Mouse (Mus musculus) right cerebral cortex, postnatal 36 days (tissue): ENCODE results near the gene Farsa.
A peak's percentile ranks its signal among the peaks of the same experiment; 100 is the strongest.
"Not testable (repeated sequence)": the region's sequence is repeated elsewhere in the genome, so short reads cannot be mapped to it uniquely, and the experiment has no call there.

Experiments used
- DNase-seq, 2 experiments: peaks; one replicate each; pipeline ENCODE4 v3.0.0; 2022; ENCODE audit warnings: low spot score in 2 of 2, mixed read lengths in 1 of 2

Gene Farsa

DNA sequence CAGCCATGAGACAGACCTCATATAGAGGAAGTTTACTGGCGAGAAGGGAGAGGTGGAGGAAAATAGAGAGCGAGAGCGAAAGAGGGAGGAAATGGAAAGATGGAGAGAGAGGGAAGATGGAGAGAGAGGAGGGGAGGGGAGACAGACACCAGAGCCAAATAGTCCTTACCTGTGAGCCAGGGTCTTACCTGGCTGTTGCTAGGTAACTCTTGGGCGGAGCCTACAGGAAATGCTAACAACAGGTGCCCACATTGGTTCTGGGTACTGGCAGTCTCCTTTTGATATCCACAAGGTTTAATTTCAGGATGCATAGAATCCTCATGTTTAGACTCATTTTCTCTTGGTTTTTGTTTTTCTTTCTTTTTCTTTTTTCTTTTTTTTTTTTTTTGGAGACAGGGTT is 16.2 kb downstream of the Farsa start:
- no peak for DNase-seq

DNA sequence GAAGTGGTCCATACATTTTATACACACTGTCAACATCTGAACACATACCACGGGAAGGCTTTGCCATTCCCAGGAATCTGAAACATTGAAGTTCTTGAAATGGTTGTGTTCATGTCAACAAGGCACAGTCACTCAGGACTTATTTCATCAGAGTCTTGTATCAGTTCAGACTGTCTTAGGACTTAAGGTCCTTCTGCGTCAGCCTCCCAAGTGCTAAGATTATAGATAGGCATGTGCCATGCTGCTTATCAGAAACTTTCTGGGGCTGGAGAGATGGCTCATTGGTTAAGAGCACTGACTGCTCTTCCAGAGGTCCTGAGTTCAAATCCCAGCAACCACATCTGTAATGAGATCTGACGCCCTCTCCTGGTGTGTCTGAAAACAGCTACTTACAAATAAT is 17.6 kb downstream of the Farsa start:
- DNase-seq: no peak

DNA sequence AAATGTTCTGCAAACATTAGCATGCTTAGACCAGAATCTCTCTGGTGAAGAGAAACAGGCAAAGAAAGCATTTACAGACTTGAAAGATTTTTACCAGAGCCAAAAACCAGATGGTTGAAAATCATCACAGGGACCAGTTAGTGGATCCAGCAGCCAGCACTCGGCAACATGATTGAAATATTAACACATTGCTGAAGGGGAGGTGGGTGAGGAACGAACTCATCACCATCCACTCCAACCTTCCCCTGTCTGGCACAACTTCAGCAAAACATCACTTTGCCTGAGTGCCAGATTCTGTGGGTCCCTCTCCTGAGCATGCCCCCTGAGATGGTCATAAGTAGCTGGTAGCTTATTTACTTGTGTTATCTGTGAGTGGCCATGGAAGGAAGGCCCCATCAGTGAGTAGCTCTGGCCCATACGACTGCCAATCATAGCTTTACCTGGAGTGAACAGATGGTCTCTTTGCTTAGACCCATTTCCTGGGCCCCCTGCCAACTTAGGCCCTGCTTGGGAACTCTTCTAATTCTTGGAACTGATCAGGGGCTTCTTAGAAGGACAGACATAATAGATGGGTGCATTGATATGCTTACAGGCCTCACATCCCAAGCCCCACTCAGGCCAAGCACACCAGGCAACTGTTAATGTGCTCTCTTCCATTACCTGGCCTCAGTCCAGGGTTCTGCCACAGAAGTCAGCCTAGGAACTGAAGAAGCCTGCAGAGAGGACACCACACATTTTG is 20.7 kb downstream of the Farsa start:
- DNase-seq: no peak

DNA sequence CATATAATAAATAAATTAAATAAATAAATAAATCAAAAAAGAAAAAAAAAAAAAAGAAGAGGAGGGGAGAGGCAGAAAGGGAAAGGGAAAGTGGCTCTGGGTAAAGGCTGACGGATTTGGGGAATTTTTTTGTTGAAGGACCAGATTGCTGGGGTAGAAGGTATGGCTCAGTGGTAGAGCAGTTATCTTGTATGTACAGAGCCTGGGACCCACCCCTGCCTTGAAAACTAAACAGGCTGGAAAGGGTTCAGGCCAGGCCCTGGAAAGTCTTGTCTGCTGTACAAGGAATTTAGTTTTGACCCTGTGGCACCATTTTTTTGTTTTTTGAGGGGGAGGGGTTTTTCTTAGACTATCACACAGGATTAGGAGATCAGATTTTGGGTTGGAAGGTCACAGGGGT is 22.1 kb downstream of the Farsa start:
- DNase-seq: no peak

DNA sequence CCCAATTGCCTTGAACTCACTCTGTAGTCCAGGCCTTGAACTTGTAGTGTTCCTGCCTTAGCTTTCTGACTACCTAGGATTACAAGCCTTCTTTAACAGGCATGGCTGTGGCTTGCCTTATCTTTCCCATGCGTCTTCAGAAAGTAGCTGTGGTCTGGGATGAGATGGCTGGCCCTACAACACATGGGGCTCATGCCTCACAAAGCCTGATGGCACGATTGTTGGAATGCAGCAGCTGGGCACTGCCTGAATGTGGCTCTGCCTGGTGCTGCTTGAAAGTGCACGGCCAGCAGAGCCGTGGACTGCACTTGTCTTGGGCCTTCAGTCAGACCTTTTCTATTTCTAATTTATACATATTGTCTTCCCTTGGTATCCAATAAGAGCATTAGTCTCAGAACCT is 27.9 kb downstream of the Farsa start:
- no peak for DNase-seq

DNA sequence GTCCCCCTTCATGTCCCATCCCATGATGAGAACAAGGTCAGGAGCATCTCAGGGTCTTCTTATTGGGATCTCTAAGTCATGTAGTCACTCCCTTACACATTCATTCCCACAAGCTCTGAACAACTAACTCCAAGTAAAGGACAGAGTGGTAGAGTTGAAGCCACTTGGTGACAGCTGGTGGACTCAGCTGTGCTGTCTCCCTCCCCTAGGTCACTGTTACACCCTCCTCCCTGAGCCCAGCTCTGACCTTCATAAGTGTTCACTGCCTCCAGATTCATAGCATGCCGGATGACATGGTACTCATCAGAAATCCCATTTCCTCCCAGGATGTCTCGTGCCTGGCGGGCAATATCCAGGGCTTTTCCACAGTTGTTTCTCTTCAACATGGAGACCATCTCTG is 31.5 kb downstream of the Farsa start:
- DNase-seq: no peak

DNA sequence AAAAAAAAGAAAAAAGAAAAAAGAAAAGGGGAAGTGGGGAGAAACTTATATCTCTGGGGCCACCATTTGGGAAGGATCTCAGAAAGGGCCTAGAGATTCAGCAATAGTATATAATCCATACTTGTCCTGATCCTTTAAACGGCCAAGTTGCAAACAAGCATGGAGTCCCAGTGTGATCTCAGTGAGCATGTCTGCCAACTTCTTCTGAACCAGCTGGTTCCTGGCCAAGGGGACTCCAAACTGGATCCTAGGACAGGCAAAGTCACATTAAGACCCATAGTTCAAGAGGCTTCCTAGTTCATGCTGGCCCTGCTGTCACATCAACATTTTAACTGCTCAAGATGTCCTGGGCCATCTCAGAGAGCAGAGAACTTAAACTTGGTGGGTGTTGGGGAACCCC is 32.4 kb downstream of the Farsa start:
- DNase-seq: no peak

DNA sequence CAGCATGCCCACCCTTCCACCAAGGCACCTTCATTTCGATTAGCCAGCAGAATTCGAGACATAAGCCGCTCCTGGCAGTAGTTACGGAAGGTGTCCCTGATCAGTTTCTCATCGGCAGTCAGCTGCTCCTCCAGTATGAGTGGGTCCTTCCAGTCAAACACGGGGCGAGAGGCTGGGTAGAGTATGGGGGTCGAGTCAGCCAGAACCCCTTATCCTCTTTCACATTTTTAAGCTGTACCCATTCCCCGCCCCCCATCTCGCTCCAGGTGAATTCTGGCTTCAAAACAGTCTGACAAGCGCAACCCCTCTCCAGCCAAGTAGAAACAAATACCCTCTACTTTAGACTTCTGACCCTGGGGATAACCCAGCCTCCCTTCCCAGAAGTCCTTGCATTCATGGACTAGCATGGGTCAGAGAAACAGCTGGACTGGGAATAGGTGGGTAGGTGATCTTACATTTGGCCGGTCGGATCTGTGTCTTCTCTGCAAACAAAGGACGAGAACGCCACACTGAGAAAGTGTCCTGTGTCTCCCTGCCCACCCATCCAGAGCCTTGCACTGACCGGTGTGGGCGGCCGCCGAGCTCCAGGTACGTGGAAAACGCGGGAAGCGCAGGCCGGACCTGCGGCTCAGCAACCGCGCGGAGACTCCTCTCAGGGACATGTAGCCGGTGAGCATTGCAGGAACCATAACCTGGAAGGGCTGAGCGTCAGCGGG is 36.4 kb downstream of the Farsa start:
- DNase-seq: no peak

DNA sequence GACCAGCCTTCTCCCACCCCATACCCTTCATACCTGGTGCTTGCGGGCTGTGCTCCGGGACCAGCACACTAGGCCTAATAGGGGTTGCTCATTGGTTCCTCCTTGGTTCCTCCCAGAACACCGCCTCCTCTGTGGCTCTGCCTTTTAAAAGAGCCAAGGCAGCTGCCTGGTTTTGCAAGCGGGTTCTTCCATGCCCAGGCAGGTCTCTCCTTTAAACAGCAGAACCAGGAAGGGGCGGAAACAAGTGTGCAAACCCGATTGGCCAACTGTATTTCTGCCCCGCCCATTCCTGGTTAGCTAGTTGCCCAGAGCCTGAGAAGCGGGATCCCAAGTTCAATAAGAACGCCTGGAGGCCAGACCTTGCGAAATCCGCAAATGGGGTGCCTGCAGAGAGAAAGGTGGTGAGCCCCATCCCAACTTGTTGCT is 36.9 kb downstream of the Farsa start, which contains the start of gene Gcdh:
Gcdh (minus strand) TSS at position 213 of the 426 bp plus-strand sequence.
- DNase-seq: peak; percentile 91 to 96

DNA sequence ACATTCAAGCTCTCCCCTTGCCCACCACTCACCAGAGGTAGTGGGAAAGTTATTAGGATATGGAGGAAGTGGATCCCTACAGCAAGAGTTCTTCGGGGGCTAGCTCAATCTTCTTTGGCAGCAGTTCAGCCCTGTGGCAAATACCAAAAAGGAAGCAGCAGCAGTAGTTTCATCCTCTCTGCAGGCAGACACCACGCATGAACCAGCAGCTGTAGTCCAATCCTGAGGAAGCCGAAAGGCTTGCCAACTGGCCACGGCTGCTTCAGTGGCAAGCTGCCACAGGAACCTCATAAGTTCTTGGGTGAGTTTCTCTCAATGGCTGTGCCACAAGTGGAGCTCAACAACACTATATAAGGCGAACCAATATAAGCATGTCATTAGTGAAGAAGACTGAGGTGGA is 39.2 kb downstream of the Farsa start:
- DNase-seq: no peak

DNA sequence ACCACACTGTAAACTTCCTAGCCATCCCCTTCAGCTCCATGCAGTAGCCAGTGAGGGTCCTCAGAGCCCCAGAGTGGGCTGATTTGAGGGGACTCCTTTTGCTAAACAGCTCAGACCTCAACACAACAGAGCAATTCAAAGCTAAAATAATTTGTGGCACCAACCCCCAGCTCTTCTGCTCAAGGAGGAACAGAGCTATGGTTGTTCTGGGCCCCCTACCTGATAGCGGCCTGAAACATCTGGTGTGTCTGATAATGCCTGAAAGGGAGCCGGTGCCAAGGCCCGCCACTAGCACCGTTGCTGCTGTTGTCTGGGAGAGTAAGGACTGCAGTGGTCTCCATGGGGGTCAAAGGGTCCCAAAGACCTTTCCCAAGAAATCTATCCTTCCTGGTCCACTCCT is 44.3 kb downstream of the Farsa start:
- DNase-seq: no peak

DNA sequence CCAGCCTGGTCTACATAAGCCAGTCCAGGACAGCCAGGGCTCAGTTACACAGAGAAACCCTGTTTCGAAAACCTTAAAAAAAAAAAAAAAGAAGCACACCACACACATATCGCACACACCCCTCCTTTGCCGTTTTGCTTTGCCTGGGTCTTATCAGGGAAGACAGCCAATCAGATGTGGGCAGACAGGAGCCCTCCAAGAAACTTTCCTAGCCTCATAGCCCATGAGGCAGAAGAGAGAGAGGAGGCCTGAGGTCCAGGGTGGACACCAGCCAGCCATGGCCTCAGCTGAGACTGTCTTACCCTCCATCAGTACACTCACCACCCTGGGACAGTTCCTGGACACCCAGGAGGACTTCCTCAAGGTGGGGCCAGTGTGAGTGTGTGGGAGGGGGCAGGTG is 45.0 kb downstream of the Farsa start, which contains the start of gene Klf1:
Klf1 (plus strand) TSS at position 177 of the 400 bp plus-strand sequence.
- DNase-seq: no peak

DNA sequence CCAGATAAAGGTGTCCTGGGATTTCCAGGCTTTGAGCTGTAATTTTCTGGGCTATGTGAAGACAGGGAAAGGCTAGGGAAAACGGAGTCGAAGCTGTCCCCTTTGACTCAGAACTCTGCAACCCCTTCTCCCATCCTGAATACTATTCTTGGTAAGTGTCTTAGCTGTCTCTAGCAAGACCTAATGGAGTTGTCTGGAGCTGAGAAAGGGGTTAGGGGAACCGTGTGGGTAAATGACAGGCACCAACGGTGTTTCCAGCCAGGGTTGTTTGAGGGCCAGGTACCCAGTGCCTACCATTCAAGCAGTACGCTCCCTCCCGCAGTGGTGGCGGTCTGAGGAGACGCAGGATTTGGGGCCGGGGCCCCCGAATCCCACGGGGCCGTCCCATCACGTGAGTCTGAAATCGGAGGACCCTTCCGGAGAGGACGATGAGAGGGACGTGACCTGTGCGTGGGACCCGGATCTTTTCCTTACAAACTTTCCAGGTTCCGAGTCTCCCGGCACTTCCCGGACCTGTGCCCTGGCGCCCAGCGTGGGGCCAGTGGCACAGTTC is 45.7 kb downstream of the Farsa start:
- no peak for DNase-seq

DNA sequence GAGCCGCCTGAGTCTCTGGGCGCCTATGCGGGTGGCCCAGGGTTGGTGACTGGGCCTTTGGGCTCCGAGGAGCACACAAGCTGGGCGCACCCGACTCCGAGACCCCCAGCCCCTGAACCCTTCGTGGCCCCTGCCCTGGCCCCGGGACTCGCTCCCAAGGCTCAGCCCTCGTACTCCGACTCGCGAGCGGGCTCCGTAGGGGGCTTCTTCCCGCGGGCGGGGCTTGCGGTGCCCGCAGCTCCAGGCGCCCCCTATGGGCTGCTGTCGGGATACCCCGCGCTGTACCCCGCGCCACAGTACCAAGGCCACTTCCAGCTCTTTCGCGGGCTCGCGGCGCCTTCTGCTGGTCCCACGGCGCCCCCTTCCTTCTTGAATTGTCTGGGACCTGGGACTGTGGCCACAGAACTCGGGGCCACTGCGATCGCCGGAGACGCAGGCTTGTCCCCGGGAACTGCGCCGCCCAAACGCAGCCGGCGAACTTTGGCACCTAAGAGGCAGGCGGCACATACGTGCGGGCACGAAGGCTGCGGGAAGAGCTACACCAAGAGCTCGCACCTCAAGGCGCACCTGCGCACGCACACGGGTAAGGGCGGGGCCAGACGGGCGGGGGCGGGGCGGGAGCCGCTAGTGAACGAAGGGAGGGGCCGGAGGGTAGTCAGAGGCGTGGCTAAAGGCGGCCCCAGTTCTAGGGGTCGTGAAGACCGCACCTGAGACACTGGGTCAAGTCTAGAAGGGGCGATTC is 46.3 kb downstream of the Farsa start:
- DNase-seq: peak; percentile 84 to 89

DNA sequence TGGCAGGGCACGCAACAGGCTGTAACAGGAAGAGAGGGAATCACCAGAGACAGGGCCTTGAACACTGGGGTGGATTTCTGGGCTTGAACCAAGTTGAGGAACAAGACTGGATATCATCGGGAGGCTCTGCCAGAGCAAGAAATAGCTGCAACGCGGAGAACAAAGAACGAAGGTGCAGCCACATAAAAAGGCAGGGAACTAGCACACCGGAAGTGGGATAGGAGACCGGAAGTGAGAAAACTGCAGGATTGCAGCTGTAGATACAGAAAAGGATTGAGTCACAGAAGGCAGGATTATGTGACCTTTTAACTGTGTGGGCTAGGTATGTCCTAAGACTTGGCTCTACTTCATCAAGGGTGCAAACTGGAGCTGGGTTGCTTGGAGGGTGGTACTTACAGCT is 47.6 kb downstream of the Farsa start:
- DNase-seq: no peak

DNA sequence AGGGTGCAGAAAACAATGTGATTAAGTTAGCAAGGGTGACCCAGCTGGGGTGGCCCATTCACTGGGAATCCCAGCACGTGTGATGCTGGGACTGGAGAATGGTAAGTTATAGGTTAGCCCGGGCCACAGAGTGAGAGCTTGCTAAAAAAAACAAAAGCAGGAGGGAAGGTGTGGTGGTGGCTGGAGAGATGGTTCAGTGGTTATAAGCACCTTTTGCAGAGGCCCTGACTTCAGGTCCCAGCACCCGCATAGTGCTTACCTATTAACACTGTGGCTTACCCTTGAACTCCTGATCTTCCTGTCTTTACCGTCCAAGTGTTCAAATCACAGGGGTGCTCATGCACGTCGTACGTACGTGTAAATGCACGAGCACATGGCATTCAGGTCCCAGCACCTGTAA is 50.2 kb downstream of the Farsa start:
- no peak for DNase-seq

DNA sequence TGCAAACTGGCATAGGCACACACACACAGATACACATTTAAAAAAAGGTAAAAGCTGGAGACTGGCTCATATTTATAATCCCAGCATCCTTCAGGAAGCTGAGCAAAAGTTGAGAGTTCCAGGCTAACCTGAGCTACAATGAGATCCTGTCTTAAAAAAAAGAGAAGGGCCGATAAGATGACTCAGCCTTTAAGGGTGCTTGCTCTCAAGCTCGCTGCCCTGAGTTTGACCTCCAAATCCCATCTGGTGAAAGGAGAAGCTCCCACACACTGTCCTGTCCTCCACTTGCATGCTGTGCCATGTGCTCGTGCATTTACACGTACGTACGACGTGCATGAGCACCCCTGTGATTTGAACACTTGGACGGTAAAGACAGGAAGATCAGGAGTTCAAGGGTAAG is 50.7 kb downstream of the Farsa start:
- DNase-seq: no peak

DNA sequence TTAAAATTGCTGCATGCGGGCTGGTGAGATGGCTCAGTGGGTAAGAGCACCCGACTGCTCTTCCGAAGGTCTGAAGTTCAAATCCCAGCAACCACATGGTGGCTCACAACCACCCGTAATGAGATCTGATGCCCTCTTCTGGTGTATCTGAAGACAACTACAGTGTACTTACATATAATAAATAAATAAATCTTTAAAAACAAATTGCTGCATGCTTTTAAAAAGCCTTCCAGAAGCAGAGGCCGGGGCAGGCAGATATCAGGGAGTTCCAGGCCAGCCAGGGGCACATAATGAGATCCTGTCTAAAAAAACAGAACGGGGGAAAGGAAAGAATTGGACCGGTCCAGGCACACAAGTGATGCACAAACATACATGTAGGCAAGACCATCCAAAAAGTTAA is 51.2 kb downstream of the Farsa start:
- not testable (repeated sequence) for DNase-seq

DNA sequence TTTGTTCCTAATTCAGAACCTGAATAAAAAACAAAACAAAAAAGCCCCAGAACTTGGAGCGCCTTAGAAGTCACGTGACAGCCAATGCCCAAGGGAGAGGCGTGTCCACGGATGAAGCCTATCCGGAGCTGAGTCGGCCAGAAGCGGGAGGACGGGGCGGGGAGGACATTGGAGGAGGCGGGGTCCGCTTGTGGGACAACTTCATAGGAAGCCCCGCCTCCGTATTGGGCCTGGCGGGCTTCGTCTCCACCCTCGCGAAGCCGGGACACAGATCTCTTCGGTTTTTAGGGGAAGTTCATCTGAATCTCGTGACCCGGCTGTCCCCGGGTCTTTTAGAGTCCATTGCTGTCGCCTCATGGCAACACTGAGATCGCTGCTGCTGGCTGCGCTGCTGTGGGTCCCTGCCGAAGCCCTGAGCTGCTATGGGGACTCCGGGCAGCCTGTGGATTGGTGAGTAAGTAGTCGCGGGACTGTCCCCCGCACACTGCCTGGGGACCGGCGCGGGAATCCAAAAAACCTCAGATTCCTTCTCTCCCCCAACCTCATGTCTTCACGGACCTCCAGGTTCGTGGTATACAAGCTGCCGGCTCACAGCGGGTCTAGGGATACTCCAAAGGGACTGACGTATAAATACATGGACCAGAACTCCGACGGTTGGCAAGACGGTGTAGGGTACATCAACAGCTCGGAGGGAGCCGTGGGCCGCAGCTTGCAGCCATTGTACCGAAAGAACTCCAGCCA is 51.8 kb downstream of the Farsa start, which contains the start of gene Dnase2a:
Dnase2a (plus strand) TSS at position 140 of the 741 bp plus-strand sequence.
- DNase-seq: peak; percentile 78 to 83

DNA sequence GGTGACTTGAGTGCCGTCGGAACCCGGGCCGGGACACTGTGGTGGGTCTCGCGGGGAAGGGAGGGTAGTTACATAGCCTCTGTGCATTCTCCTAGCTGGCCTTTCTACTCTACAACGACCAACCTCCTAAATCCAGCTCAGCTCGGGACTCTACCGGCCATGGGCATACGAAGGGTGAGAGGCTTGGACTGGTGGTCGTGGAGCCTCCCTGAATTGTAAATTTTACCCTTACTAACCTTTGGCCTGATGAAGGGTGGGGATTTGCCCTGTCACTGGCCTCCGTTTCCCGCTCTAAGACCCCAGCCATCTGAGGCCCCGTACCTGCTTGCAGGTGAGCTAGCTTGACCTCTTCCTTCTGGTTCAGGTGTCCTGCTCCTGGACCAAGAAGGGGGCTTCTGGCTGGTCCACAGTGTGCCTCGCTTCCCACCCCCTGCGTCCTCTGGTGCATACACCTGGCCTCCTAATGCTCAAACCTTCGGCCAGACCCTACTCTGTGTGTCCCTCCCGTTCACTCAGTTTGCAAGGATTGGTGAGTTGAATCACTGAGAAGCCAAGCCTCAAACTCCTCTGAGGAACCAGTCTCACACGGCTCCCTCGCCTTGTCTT is 52.5 kb downstream of the Farsa start:
- no peak for DNase-seq

DNA sequence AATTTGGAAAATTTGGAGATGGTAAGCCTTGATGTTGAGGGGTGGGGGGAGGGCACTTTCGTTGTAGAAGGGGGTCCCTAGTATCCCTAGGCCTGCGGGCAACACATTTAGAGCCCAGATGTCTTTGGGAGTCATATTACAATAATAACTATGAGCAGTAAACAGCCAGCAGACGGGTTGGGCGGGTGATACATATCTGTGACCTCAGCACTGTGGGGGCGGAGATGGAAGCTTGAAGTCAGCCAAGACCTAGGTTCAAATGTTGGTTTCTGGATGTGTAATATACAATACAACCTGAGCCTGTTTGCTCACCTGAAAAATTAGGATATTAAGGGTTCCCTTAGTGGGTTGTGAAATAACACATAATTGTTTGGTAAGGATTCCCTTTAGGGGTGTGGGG is 53.2 kb downstream of the Farsa start:
- no peak for DNase-seq
